Mouse (Mus musculus): Measurements from ENCODE around the gene Vstm5. TPM values are rescaled to one million over a fixed set of nuclear protein-coding genes. Genes with fewer than 3 reads are reported as not detected.
A peak's percentile ranks its signal among the peaks of the same experiment; 100 is the strongest.

Vstm5 gene
- polyA plus RNA-seq, 1 experiment from 2014 or later, result 41.1 TPM

DNA sequence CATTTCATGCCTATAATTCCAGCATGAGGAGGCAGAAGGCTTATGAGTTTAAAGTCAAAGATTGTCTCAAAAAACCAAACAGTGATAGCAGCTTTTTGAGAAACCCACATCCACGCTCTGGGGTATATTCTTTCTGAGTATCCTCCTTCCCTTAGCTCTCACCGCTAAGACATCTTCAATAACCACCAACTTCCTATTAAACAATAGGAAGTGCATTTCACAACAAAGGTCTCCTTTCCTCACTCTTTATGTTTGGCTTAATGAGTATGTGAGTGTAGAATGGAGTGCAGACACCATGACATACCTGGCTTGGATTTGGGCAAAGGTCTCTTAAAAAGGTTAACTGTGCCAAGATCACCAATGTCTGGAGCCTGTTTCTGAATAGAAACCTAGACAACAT, 35.1 kb downstream of the Vstm5 start:
- WGBS, result 97% methylated on average over 2 of the region's 2 CpGs
- peaks cover 79% of the 10 kb centered on the region for H3K36me3 ChIP-seq
- no peak overlapping the region for H3K9ac ChIP-seq (replicated peaks)
- H3K27me3 ChIP-seq (replicated peaks), result no peaks in the 10 kb centered on the region
- no peak overlapping the region for H3K27ac ChIP-seq (replicated peaks)
- H3K9me3 ChIP-seq (replicated peaks), result no peaks in the 10 kb centered on the region
- H3K4me3 ChIP-seq (replicated peaks), result no peak overlapping the region
- no peak for ATAC-seq (ENCODE audit: low FRiP score)
- peaks cover 14% of the 10 kb centered on the region for H3K4me1 ChIP-seq
- no peak overlapping the region for H3K4me2 ChIP-seq

DNA sequence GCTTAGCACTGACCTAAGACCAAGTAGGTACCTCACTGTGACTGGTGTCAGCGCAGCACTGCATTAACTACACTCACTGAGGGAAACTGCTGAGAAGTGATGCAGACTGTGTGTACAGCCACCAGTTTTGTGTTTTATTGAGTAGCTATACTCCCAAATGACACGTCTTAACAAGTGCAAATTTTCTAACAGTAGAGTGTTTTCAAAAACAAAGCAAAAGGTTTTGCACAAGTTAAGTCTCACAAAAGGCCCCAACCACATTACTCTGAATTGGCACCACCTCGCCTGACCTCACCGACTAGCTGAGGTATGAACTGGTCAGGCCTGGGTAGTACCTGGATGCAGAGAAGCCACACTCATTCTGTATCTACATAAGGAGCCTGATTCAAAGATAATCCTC, 38.0 kb downstream of the Vstm5 start:
- Histone ChIP-seq H3K4me1 (peaks cover 30% of the 10 kb centered on the region), H3K27ac (replicated peaks) (no peak overlapping the region), H3K4me2 (no peak overlapping the region), H3K4me3 (replicated peaks) (no peak overlapping the region), H3K27me3 (replicated peaks) (no peaks in the 10 kb centered on the region), H3K9me3 (replicated peaks) (no peaks in the 10 kb centered on the region), H3K36me3 (peaks cover 51% of the 10 kb centered on the region), H3K9ac (replicated peaks) (no peak overlapping the region)
- ATAC-seq (ENCODE audit: low FRiP score), result no peak
- 95% methylated on average over 4 of the region's 4 CpGs for WGBS

DNA sequence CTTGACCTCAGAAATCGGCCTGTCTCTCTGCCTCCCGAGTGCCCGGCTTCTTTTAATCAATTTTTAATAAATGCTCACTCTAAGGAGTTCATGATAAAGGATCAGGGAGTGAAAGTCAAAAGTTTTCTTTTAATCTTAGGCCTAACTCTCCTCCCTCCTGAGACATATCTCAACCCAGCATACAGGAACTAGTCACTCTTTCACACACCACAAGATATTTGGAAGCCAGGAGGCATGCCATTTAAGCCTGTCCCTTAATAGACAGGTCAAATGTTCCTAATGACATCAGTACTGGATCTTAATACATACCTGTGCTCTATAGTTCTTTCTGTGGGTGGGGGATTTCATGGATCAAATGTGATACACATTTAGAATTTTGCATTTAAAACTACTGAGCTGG, 39.5 kb downstream of the Vstm5 start:
- ATAC-seq (ENCODE audit: low FRiP score), result no peak
- Histone ChIP-seq H3K9me3 (replicated peaks) (no peaks in the 10 kb centered on the region), H3K4me1 (peaks cover 30% of the 10 kb centered on the region), H3K27me3 (replicated peaks) (no peaks in the 10 kb centered on the region), H3K4me2 (peak overlapping the region; percentile 63; the same call in 1 of the 2 replicates), H3K9ac (replicated peaks) (no peak overlapping the region), H3K27ac (replicated peaks) (no peak overlapping the region), H3K36me3 (peaks cover 36% of the 10 kb centered on the region), H3K4me3 (replicated peaks) (no peak overlapping the region)
- 95% methylated on average over 3 of the region's 3 CpGs for WGBS

DNA sequence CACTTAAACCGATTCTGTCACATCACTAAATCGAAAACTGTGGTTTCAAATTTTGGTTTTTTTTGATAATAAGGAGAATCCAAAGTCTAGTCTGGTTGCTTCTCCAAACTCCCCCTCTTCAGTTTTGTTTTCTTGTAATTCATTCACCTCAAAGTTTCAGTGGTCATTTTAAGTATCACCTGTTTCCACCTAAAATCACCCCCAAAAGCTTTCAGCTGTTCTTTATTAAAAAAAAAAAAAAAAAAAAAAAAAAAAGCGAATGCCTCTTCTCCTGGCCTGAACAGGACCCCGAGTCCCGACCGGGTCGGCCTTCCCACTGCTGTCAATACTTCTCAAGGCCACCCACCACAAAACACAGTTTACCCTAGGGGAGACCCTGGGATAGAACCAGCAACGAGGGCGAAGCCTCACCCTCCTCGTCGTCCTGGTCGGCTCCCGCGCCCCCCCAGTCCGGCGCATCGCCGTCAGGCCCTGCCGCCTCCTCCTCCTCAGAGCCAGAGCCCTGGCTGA, 40.3 kb downstream of the Vstm5 start:
- Histone ChIP-seq H3K9ac (replicated peaks) (peak overlapping the region; percentile 99), H3K27me3 (replicated peaks) (no peaks in the 10 kb centered on the region), H3K27ac (replicated peaks) (peak overlapping the region; percentile 91), H3K4me3 (replicated peaks) (peak overlapping the region; percentile 99), H3K4me1 (peaks cover 30% of the 10 kb centered on the region), H3K4me2 (peak overlapping the region; percentile 63), H3K36me3 (peaks cover 35% of the 10 kb centered on the region), H3K9me3 (replicated peaks) (no peaks in the 10 kb centered on the region)
- 9% methylated on average over 19 of the region's 19 CpGs for WGBS
- no peak; the same call in 1 of the 2 replicates for ATAC-seq (ENCODE audit: low FRiP score)

DNA sequence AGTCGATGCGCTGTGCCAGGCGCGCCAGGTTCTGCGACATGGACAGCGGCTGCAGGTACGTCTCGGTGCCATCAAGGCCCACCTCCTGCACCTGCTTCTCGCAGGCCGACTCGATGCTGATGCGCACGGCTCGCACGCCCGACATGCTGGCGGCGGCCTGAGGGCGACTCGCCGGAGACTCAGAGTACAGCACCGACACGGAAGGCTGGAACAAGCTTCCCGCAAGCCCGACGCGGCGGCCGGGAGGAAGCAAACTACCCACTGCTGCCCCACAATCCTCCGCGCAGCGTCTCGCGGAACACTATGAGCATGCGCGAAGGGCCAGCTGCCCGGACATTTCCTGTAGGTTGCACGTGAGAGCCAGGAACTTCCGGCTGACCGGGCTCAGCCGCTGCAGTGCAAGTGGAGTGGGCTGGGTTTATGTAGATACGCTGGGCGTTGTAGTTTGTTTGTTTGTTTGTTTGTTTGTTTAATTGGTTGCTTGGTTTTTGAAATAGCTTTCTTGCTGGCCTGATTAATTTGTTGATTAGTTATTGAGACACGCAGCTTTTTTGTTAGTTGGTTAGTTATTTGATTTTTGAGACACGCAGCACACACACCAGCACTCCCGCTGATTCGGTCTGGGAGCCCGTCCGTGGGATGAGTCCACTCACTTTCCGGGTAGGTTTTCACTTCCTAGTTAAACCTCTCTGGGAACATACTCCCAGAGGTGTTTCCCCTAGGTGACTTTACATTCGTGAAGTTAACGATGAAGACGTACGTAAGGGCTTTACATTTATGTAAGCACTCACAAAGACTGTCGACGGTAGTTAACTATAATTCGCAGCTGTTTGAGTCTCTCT, 41.0 kb downstream of the Vstm5 start, which contains the start of gene Med17:
Med17 (minus strand) TSS at position 283 of the 842 bp plus-strand sequence.
- Histone ChIP-seq H3K9ac (replicated peaks) (peak within 1 kb of the TSS; percentile 99), H3K4me3 (replicated peaks) (peak within 1 kb of the TSS; percentile 99), H3K9me3 (replicated peaks) (no peaks in the 10 kb centered on the region), H3K4me1 (peaks cover 30% of the 10 kb centered on the region), H3K36me3 (peaks cover 33% of the 10 kb centered on the region), H3K27me3 (replicated peaks) (no peaks in the 10 kb centered on the region), H3K4me2 (peak within 1 kb of the TSS; percentile 63), H3K27ac (replicated peaks) (peak within 1 kb of the TSS; percentile 91)
- WGBS, result under 1% methylated on average over 57 of the region's 57 CpGs
- ATAC-seq (ENCODE audit: low FRiP score), result peak; percentile 99

DNA sequence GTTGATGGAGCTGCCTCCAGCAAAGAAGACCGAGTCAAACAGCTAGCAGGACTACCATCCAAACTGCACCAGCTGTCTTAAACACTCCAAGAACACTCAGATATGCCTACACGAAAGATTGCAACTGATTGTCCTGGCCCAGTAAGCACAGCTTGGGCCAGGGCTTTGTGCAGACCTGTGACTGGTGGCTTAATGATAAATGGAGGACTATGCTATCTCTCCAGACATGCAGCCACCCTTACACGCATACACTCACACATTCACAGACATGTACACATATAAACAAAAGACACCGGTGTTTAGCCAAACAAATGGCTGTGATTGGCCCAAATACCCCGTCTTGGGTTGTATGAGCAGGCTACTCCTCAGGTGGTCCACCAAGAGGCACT, 41.6 kb downstream of the Vstm5 start:
- peak overlapping the region; percentile 60 for H3K27ac ChIP-seq (replicated peaks)
- H3K27me3 ChIP-seq (replicated peaks), result no peaks in the 10 kb centered on the region
- peak overlapping the region; percentile 99 for H3K4me3 ChIP-seq (replicated peaks)
- H3K4me1 ChIP-seq, result peaks cover 30% of the 10 kb centered on the region
- peak overlapping the region; percentile 44 for H3K9ac ChIP-seq (replicated peaks)
- ATAC-seq (ENCODE audit: low FRiP score), result peak; percentile 8; the same call in 1 of the 2 replicates
- H3K36me3 ChIP-seq, result peaks cover 27% of the 10 kb centered on the region
- peak overlapping the region; percentile 63 for H3K4me2 ChIP-seq
- H3K9me3 ChIP-seq (replicated peaks), result no peaks in the 10 kb centered on the region
- 46% methylated on average over 5 of the region's 5 CpGs for WGBS

DNA sequence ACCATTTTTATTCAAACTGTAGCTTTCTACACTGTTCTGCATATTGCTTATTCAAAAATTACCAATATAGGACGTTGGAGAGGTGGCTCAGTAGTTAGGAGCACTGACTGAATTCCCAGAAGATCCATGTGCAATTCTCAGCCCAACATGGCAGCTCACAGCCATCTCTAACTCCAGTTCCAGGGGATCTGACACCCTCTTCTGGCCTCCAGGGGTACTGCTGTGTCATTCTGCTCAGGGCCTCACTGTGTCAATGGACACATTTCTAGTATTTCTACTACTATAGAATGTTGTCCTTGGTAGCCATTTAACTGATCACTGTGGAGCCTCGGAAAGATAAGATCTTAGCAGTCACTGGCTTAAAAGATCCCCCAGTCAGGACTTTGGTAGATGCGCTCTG, 46.6 kb downstream of the Vstm5 start:
- Histone ChIP-seq H3K36me3 (peaks cover 29% of the 10 kb centered on the region), H3K27ac (replicated peaks) (no peak overlapping the region), H3K4me2 (no peak overlapping the region), H3K4me1 (peaks cover 10% of the 10 kb centered on the region), H3K9me3 (replicated peaks) (no peaks in the 10 kb centered on the region), H3K4me3 (replicated peaks) (no peak overlapping the region), H3K9ac (replicated peaks) (no peak overlapping the region), H3K27me3 (replicated peaks) (no peaks in the 10 kb centered on the region)
- ATAC-seq (ENCODE audit: low FRiP score), result no peak
- 80% methylated on average over 3 of the region's 3 CpGs for WGBS

DNA sequence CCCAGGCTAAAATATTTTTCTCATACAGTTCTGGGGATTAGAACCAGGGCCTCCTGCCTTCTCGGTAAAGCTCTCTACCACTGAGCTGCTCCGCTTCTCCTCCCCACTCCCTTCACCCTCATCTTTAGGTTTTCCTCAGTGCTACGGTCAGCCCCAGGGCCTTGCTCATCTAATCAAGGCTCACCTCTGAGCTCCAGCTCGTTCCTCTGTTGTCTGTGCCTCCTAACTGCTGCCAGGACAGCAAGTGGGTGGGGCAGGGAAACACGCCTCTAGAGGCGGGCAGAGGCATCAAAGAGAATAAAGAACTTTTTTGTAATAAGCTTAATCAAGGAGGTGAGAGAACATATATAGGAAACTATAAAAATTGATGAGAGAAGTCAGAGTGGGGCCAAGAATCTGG, 49.0 kb downstream of the Vstm5 start:
- ATAC-seq (ENCODE audit: low FRiP score), result no peak
- no peak overlapping the region for H3K4me2 ChIP-seq
- WGBS, result 52% methylated on average over 6 of the region's 6 CpGs
- H3K4me3 ChIP-seq (replicated peaks), result no peak overlapping the region
- peaks cover 40% of the 10 kb centered on the region for H3K36me3 ChIP-seq
- no peak overlapping the region for H3K27ac ChIP-seq (replicated peaks)
- H3K9ac ChIP-seq (replicated peaks), result no peak overlapping the region
- no peaks in the 10 kb centered on the region for H3K4me1 ChIP-seq
- no peaks in the 10 kb centered on the region for H3K27me3 ChIP-seq (replicated peaks)
- H3K9me3 ChIP-seq (replicated peaks), result no peaks in the 10 kb centered on the region

DNA sequence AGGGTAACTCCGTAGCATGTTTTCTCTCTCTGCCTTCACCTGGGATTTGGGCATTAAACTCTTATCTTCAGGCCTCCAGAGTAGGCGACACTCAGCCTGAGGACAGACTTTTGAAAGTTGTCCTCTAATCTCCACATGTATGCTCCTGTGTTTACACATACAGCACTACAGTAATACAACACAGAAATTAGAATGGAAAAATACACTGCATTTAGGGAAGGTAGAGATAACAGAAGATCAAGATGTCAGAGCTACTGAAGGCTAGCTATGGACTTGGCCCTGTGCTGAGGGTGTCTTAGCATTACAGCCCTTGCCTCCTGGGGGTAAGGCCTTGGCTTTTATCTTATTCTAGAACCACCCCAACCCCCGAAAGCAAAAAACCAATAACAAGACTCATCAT, 49.6 kb downstream of the Vstm5 start:
- no peak overlapping the region for H3K4me3 ChIP-seq (replicated peaks)

DNA sequence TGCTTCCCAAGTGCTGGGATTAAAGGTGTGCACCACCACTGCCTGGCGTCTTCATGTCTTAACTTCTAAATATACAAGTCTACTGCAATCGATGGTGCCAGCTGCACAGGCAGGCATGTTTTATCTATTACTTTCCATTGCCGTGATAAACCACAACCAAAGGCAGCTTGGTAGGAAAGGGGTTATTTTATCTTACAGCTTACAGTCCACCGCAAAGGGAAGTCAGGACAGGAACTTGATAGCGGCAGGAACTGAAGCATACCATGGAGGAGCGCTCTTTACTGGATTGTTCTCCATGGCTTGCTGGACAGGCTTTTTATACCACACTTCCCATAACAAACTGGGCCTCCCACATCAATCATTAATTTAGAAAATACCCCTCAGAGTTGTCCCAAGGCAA, 50.4 kb downstream of the Vstm5 start:
- H3K4me2 ChIP-seq, result no peak overlapping the region
- H3K4me3 ChIP-seq (replicated peaks), result no peak overlapping the region
- H3K27me3 ChIP-seq (replicated peaks), result no peaks in the 10 kb centered on the region
- no peaks in the 10 kb centered on the region for H3K9me3 ChIP-seq (replicated peaks)
- no peaks in the 10 kb centered on the region for H3K4me1 ChIP-seq
- ATAC-seq (ENCODE audit: low FRiP score), result no peak
- WGBS, result 93% methylated on average over 6 of the region's 6 CpGs
- H3K9ac ChIP-seq (replicated peaks), result no peak overlapping the region
- no peak overlapping the region for H3K27ac ChIP-seq (replicated peaks)
- peaks cover 44% of the 10 kb centered on the region; the same call in 1 of the 2 replicates for H3K36me3 ChIP-seq

More for the DNA sequence above, 49.6 kb downstream of the Vstm5 start:
- H3K27ac ChIP-seq (replicated peaks), result no peak overlapping the region
- peaks cover 45% of the 10 kb centered on the region for H3K36me3 ChIP-seq
- H3K4me2 ChIP-seq, result no peak overlapping the region
- ATAC-seq (ENCODE audit: low FRiP score), result no peak
- no peaks in the 10 kb centered on the region for H3K9me3 ChIP-seq (replicated peaks)
- H3K27me3 ChIP-seq (replicated peaks), result no peaks in the 10 kb centered on the region
- H3K4me1 ChIP-seq, result no peaks in the 10 kb centered on the region
- WGBS, result 88% methylated on average over 3 of the region's 3 CpGs
- H3K9ac ChIP-seq (replicated peaks), result no peak overlapping the region

DNA sequence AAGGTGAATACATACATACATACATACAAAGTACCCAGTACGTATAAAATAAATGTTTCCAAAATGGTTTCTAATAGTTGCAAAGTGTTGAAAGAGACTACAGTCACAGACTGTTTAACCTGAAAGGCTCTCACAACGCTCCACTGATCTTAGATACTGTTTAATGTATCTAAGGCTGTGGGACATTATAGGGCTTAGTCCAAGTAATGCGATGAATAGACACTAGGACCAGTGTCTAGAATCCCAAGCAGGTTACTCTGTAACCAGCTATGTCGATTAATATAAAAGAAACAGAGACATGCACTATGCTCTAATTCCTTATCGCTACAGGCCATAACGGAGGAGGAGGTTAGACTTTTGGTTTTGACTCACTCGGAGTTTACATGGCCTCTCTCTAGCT, 58.3 kb downstream of the Vstm5 start:
- Histone ChIP-seq H3K9me3 (replicated peaks) (no peaks in the 10 kb centered on the region), H3K4me3 (replicated peaks) (no peak overlapping the region), H3K9ac (replicated peaks) (no peak overlapping the region), H3K4me1 (no peaks in the 10 kb centered on the region), H3K27me3 (replicated peaks) (no peaks in the 10 kb centered on the region), H3K4me2 (no peak overlapping the region), H3K36me3 (peaks cover 34% of the 10 kb centered on the region), H3K27ac (replicated peaks) (no peak overlapping the region)
- WGBS, result 92% methylated on average over 7 of the region's 7 CpGs
- ATAC-seq (ENCODE audit: low FRiP score), result no peak

DNA sequence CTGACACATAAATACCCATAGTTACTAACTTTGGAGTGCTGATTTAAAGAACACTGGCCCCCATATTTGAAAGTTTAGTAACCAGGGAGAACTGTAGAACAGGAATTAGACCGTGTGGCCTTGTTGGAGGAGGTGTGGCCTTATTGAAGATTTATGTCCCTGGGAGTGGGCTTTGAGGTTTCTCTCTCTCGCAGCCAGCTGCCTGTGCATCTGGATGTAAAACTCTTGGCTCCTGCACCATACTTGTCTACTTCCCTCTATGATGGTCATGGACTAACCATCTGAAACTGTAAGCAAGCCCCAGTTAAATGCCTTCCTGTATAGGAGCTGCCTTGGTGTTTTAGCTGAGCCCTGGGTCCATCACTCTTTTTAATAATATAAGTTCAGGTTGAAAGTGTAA, 59.6 kb downstream of the Vstm5 start:
- Histone ChIP-seq H3K4me3 (replicated peaks) (no peak overlapping the region), H3K4me1 (no peaks in the 10 kb centered on the region), H3K36me3 (peaks cover 22% of the 10 kb centered on the region), H3K27me3 (replicated peaks) (no peaks in the 10 kb centered on the region), H3K27ac (replicated peaks) (no peak overlapping the region), H3K9me3 (replicated peaks) (no peaks in the 10 kb centered on the region), H3K9ac (replicated peaks) (no peak overlapping the region), H3K4me2 (no peak overlapping the region)
- ATAC-seq (ENCODE audit: low FRiP score), result no peak
- WGBS, result 25% methylated on average over 2 of the region's 2 CpGs
